Mouse (Mus musculus) liver, adult 2 months (tissue): ENCODE measurements around the gene Gm20388.

Experiments
- CTCF ChIP-seq: fragments of 200-500 bp; IDR thresholded peaks from 2 replicates; pipeline ENCODE4 v1.5.1; 2011; ENCODE audit warnings: low read depth, low read length, control low read depth
- POLR2A ChIP-seq: fragments of 200-500 bp; IDR thresholded peaks from 2 replicates; pipeline ENCODE4 v1.6.1; 2011; ENCODE audit warnings: low read length, control low read depth; ENCODE audit not compliant: insufficient read depth; ENCODE audit errors: extremely low read depth

GRCm38 (mm10) chr8:121158812-121159211 is 1248.2 kb downstream of the Gm20388 start:
- TF ChIP-seq CTCF (no peak), POLR2A (no peak)
